Mouse (Mus musculus) gastrocnemius, adult 18-20 months (tissue): Measurements from ENCODE around the gene Rad51d. TPM values are rescaled to one million over a fixed set of nuclear protein-coding genes. Genes with fewer than 3 reads are reported as not detected.

ENCODE experiments used
- DNase-seq: peaks from one replicate; pipeline ENCODE4 v3.0.0; 2021; ENCODE audit warnings: low spot score
- total RNA-seq, 2 experiments: library from RNA; stranded (reverse); gene quantifications; 2 replicates each; pipeline ENCODE4 v1.2.3; 2021

Gene Rad51d
- total RNA-seq, 2 experiments from 2014 or later: 2.9 to 4.7 TPM

GRCm38 (mm10) chr11:82826818-82827217, 63.6 kb downstream of the Rad51d start:
- DNase-seq: no peak

Other genes with a start within 250 kb of the Rad51d start
- gene Cct6b, start 126.3 kb downstream of the Rad51d start, total RNA-seq: under 1 TPM in 1 of 2 experiments, not detected in 1; 0.36 TPM
- 10 to 100 TPM; 15.2 to 16.3 TPM for gene Zfp830, start 126.3 kb downstream of the Rad51d start, total RNA-seq
- 10 to 100 TPM; 17.0 to 17.1 TPM for gene Lig3, start 109.5 kb downstream of the Rad51d start, total RNA-seq
- 1 to 10 TPM; 6.3 to 7.4 TPM for gene Rffl, start 19.4 kb downstream of the Rad51d start, total RNA-seq
- not detected for gene Fndc8, start 1.5 kb upstream of the Rad51d start, total RNA-seq
- 10 to 100 TPM; 10.4 to 13.9 TPM for gene Nle1, start 17.8 kb upstream of the Rad51d start, total RNA-seq
- gene Unc45b, start 19.9 kb upstream of the Rad51d start, total RNA-seq: 100 to 1,000 TPM; 186 to 189 TPM
- 10 to 100 TPM; 16.5 to 24.1 TPM for gene Slfn5, start 60.7 kb upstream of the Rad51d start, total RNA-seq
- gene Slfn9, start 101.2 kb upstream of the Rad51d start, total RNA-seq: under 1 TPM; 0.14 to 0.28 TPM
- gene Slfn8, start 130.2 kb upstream of the Rad51d start, total RNA-seq: under 1 TPM; 0.11 to 0.21 TPM
- gene Slfn2, start 174.5 kb upstream of the Rad51d start, total RNA-seq: 1 to 10 TPM in 1 of 2 experiments, under 1 TPM in 1; 0.62 to 1.2 TPM
- gene Slfn1, start 226.2 kb upstream of the Rad51d start, total RNA-seq: not detected